Mouse (Mus musculus) kidney, adult 2 months (tissue): Measurements from ENCODE around the gene Rnaseh2c.

Experiments used
- CTCF ChIP-seq: fragments of 200-500 bp; conservative IDR thresholded peaks from 2 replicates; pipeline ENCODE4 v1.5.1; 2011; ENCODE audit warnings: low read depth, mild to moderate bottlenecking, control low read depth, low read length, moderate library complexity, mixed read lengths; ENCODE audit not compliant: insufficient read depth, insufficient read length
- POLR2A ChIP-seq: fragments of 200-500 bp; IDR thresholded peaks from one replicate; pipeline ENCODE4 v1.6.1; 2011; ENCODE audit warnings: low read depth, low read length, control low read depth

GRCm38 (mm10) chr19:5645280-5645679 lies 43.6 kb downstream of the Rnaseh2c start:
- TF ChIP-seq CTCF (no peak), POLR2A (no peak)
